Mouse (Mus musculus) cortical plate, adult 2 months (tissue): Measurements from ENCODE around the gene Pomp.

Experiments
- CTCF ChIP-seq: fragments of 200-500 bp; IDR thresholded peaks from 2 replicates; pipeline ENCODE4 v1.5.1; 2011; ENCODE audit warnings: mild to moderate bottlenecking, control low read depth, low read length; ENCODE audit not compliant: insufficient read depth; ENCODE audit errors: extremely low read depth
- POLR2A ChIP-seq: fragments of 200-500 bp; IDR thresholded peaks from 2 replicates; pipeline ENCODE4 v1.6.1; 2011; ENCODE audit warnings: mild to moderate bottlenecking, low read length, control low read depth; ENCODE audit not compliant: insufficient read depth; ENCODE audit errors: extremely low read depth

DNA sequence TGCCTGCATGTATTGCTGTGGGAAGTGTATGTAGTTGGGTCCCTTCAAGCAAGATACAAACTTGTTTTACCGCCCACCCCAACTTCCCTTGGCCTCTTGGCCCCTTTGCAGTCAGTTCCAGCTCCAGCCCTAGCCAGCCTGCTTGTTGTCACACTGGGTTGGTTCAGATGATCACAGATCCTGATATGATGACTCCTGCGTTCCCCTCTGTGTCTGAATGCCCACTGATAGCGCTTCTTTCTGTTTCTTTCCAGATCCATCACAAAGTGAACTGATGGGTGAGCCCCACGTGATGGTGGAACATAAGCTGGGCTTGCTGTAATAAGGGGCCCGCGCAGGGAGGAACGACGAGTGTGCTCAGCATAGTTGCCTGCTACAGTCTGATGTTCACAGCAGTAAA lies 14.9 kb downstream of the Pomp start:
- TF ChIP-seq CTCF (no peak), POLR2A (no peak)
